Mouse (Mus musculus) ES-Bruce4 (cell line): ENCODE results near the gene Uevld. TPM values are rescaled to one million over a fixed set of nuclear protein-coding genes. Genes with fewer than 3 reads are reported as not detected.
"Not testable (repeated sequence)": the region's sequence is repeated elsewhere in the genome, so short reads cannot be mapped to it uniquely, and the experiment has no call there.

Experiments used
- H3K27ac ChIP-seq: 2 replicates; pipeline ENCODE4 v1.5.1; 2012; ENCODE audit warnings: low read length, inconsistent platforms; ENCODE audit not compliant: insufficient read depth
- H3K27me3 ChIP-seq: 2 replicates; pipeline ENCODE4 v1.6.1; 2012; ENCODE audit warnings: mild to moderate bottlenecking, low read length, inconsistent platforms; ENCODE audit not compliant: control insufficient read depth, poor library complexity, insufficient read depth, severe bottlenecking
- H3K36me3 ChIP-seq: 2 replicates; pipeline ENCODE4 v1.6.1; 2012; ENCODE audit warnings: inconsistent platforms, mild to moderate bottlenecking, low read length, moderate library complexity; ENCODE audit not compliant: control insufficient read depth, poor library complexity, insufficient read depth, severe bottlenecking
- H3K4me1 ChIP-seq: one replicate; pipeline ENCODE4 v1.8.1; 2011; ENCODE audit warnings: low read length; ENCODE audit not compliant: control insufficient read depth, insufficient read depth
- H3K4me3 ChIP-seq: 2 replicates; pipeline ENCODE4 v1.5.1; 2011; ENCODE audit warnings: low read depth, mild to moderate bottlenecking, low read length
- H3K9ac ChIP-seq: 2 replicates; pipeline ENCODE4 v1.6.1; 2012; ENCODE audit warnings: low read depth, mild to moderate bottlenecking, inconsistent platforms; ENCODE audit not compliant: poor library complexity, severe bottlenecking
- H3K9me3 ChIP-seq: replicated peaks from 2 replicates; pipeline ENCODE4 v1.6.1; 2012; ENCODE audit warnings: mild to moderate bottlenecking, low read length, inconsistent platforms; ENCODE audit not compliant: control insufficient read depth, poor library complexity, insufficient read depth, severe bottlenecking
- CTCF ChIP-seq: IDR thresholded peaks from one replicate; pipeline ENCODE4 v1.8.1; 2011; ENCODE audit warnings: low read depth, low read length
- EP300 ChIP-seq: IDR thresholded peaks from 2 replicates; pipeline ENCODE4 v1.6.1; 2011; ENCODE audit warnings: low read depth, low read length; ENCODE audit not compliant: insufficient read depth
- POLR2A ChIP-seq: IDR thresholded peaks from one replicate; pipeline ENCODE4 v1.8.1; 2011; ENCODE audit warnings: low read length; ENCODE audit not compliant: insufficient read depth
- polyA plus RNA-seq: library from polyadenylated mRNA; stranded (reverse); fragments of >200 nt; gene quantifications from 2 replicates; pipeline ENCODE4 v1.2.4, GENCODE M21; 2011; ENCODE audit warnings: low read depth; ENCODE audit not compliant: missing spikeins, insufficient read depth, insufficient read length

Gene Uevld
- polyA plus RNA-seq, 1 experiment = 64.5 TPM

- Histone ChIP-seq H3K36me3 (peaks cover 58% of the 10 kb centered on the region), H3K4me1 (no peaks in the 10 kb centered on the region), H3K9me3 (no peaks in the 10 kb centered on the region), H3K27me3 (no peaks in the 10 kb centered on the region), H3K27ac (no peak overlapping the region), H3K4me3 (no peak overlapping the region), H3K9ac (no peak overlapping the region)
- TF ChIP-seq EP300 (no peak), CTCF (no peak), POLR2A (no peak)
Measured at GRCm38 (mm10) chr7:46997008-46997407, 38.7 kb upstream of the Uevld start.

- peaks cover 61% of the 10 kb centered on the region for H3K36me3 ChIP-seq
Measured at GRCm38 (mm10) chr7:46995558-46995957, 37.2 kb upstream of the Uevld start.

GRCm38 (mm10) chr7:46993079-46993478 is 34.8 kb upstream of the Uevld start:
- H3K27me3 ChIP-seq = no peaks in the 10 kb centered on the region
- no peaks in the 10 kb centered on the region for H3K4me1 ChIP-seq
- H3K9me3 ChIP-seq = no peaks in the 10 kb centered on the region
- no peak overlapping the region for H3K27ac ChIP-seq
- H3K4me3 ChIP-seq = no peak overlapping the region
- no peak overlapping the region for H3K9ac ChIP-seq
- H3K36me3 ChIP-seq = peaks cover 50% of the 10 kb centered on the region
- TF ChIP-seq CTCF (no peak), POLR2A (no peak), EP300 (no peak)

More at GRCm38 (mm10) chr7:46995558-46995957, 37.2 kb upstream of the Uevld start:
- no peaks in the 10 kb centered on the region for H3K9me3 ChIP-seq
- no peak overlapping the region for H3K4me3 ChIP-seq
- H3K4me1 ChIP-seq = no peaks in the 10 kb centered on the region
- no peaks in the 10 kb centered on the region for H3K27me3 ChIP-seq
- TF ChIP-seq CTCF (no peak), POLR2A (no peak), EP300 (no peak)
- H3K9ac ChIP-seq = no peak overlapping the region
- no peak overlapping the region for H3K27ac ChIP-seq

- H3K27me3 ChIP-seq, H3K4me3 ChIP-seq, H3K27ac ChIP-seq, H3K4me1 ChIP-seq, H3K9ac ChIP-seq, H3K9me3 ChIP-seq: not testable (repeated sequence)
- peaks cover 20% of the 10 kb centered on the region for H3K36me3 ChIP-seq
Measured at GRCm38 (mm10) chr7:46989387-46989786, 31.1 kb upstream of the Uevld start.

- H3K27ac ChIP-seq = no peak overlapping the region
- H3K4me3 ChIP-seq = no peak overlapping the region
- H3K4me1 ChIP-seq = no peaks in the 10 kb centered on the region
- no peaks in the 10 kb centered on the region for H3K27me3 ChIP-seq
- H3K9ac ChIP-seq = no peak overlapping the region
- no peaks in the 10 kb centered on the region for H3K9me3 ChIP-seq
- H3K36me3 ChIP-seq = peaks cover 3% of the 10 kb centered on the region
- TF ChIP-seq EP300 (no peak), CTCF (no peak), POLR2A (no peak)
Measured at GRCm38 (mm10) chr7:46987073-46987472, 28.7 kb upstream of the Uevld start.

GRCm38 (mm10) chr7:46986646-46987045 is 28.3 kb upstream of the Uevld start:
- Histone ChIP-seq H3K27ac (no peak overlapping the region), H3K9me3 (no peaks in the 10 kb centered on the region), H3K9ac (no peak overlapping the region), H3K4me1 (no peaks in the 10 kb centered on the region), H3K4me3 (no peak overlapping the region), H3K27me3 (no peaks in the 10 kb centered on the region), H3K36me3 (no peaks in the 10 kb centered on the region; the same call in 1 of the 2 replicates)
- TF ChIP-seq CTCF (no peak), EP300 (no peak), POLR2A (no peak)
